Mouse (Mus musculus): Measurements from ENCODE around the gene Cox8c. TPM values are rescaled to one million over a fixed set of nuclear protein-coding genes. Genes with fewer than 3 reads are reported as not detected.
A peak's percentile ranks its signal among the peaks of the same experiment; 100 is the strongest.

Cox8c gene
- polyA plus RNA-seq (2014; fragmentation: Nextera tagmentation; extraction: Ambion mirVana) = not detected in 2 replicates

DNA sequence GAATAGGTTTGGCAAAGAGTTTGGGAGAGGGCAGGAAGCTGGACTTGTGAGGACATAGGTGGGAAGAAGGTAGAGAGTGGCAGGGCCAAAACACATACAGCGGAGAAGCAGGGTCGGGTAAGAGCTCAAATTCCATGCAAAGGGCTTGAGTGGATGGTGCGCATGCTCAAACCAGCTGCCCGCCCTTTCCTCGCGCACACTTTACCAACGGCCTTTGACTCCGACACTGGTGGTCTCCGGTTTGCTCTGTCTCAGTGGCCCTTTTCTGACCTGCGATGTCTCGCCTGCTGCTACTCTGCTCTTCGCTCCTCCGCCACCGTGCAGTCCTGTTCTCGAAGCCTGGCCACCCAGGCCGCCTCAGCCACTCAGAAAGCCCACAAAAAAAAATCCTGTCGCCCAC lies at the start of gene Cox8c:
Cox8c (plus strand) TSS at position 226 of the 400 bp plus-strand sequence.
- 90% methylated on average over 17 of the region's 17 CpGs for WGBS
- no peaks in the 10 kb centered on the region for H3K4me1 ChIP-seq (ENCODE audit: control insufficient read depth, insufficient read depth, low read length)
- no peak within 1 kb of the TSS for H3K4me3 ChIP-seq (ENCODE audit: low read depth, low read length)
- no peak within 1 kb of the TSS for H3K9ac ChIP-seq (ENCODE audit: low read length)
- H3K4me2 ChIP-seq (ENCODE audit: low read depth) = no peak within 1 kb of the TSS
- no peaks in the 10 kb centered on the region for H3K9me3 ChIP-seq (ENCODE audit: control insufficient read depth, low read length)
- H3K27me3 ChIP-seq (ENCODE audit: control insufficient read depth, insufficient read depth, low read length) = no peaks in the 10 kb centered on the region
- no peak for DNase-seq (ENCODE audit: low spot score)
- no peak for ATAC-seq (ENCODE audit: insufficient read depth, low FRiP score, low TSS enrichment)
- H3K36me3 ChIP-seq (ENCODE audit: control insufficient read depth, insufficient read depth, low read length) = no peaks in the 10 kb centered on the region
- no peak within 1 kb of the TSS for H3K27ac ChIP-seq (ENCODE audit: low read depth, low read length)

GRCm38 (mm10) chr12:102860806-102861205 lies 38.3 kb upstream of the Cox8c start:
- ATAC-seq (ENCODE audit: insufficient read depth, low FRiP score, low TSS enrichment) (no peak), DNase-seq (ENCODE audit: low spot score) (no peak)
- Histone ChIP-seq H3K9me3 (ENCODE audit: control insufficient read depth, low read length) (no peaks in the 10 kb centered on the region), H3K27ac (ENCODE audit: low read depth, low read length) (no peak overlapping the region), H3K36me3 (ENCODE audit: control insufficient read depth, insufficient read depth, low read length) (no peaks in the 10 kb centered on the region), H3K4me2 (ENCODE audit: low read depth) (no peak overlapping the region), H3K4me1 (ENCODE audit: control insufficient read depth, insufficient read depth, low read length) (no peaks in the 10 kb centered on the region), H3K9ac (ENCODE audit: low read length) (no peak overlapping the region), H3K4me3 (ENCODE audit: low read depth, low read length) (no peak overlapping the region), H3K27me3 (ENCODE audit: control insufficient read depth, insufficient read depth, low read length) (no peaks in the 10 kb centered on the region)

GRCm38 (mm10) chr12:102869802-102870201 lies 29.3 kb upstream of the Cox8c start:
- WGBS = 97% methylated on average over 2 of the region's 2 CpGs

DNA sequence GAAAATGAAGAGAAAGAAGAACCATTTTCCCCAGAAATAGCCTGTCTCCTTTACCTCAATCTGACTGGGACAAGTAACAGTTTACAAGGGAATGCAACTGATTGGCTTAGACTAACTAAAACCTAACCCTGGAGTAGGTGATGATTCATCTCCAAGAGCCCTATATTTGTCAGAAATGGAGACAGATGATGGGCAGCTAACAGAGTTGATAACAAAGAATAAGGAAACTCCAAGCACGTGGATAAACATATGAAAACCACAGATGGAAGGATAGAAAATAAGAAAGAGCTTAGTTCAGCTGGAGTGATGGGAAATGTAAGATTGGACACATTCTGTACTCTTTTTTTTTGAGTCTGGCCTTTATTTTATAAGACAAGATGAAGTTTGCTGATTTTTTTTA lies 28.6 kb upstream of the Cox8c start:
- 94% methylated on average over 1 of the region's 1 CpGs for WGBS
- H3K27ac ChIP-seq (ENCODE audit: low read depth, low read length) = no peak overlapping the region
- no peak overlapping the region for H3K4me2 ChIP-seq (ENCODE audit: low read depth)
- no peaks in the 10 kb centered on the region for H3K4me1 ChIP-seq (ENCODE audit: control insufficient read depth, insufficient read depth, low read length)
- H3K9me3 ChIP-seq (ENCODE audit: control insufficient read depth, low read length) = no peaks in the 10 kb centered on the region
- no peaks in the 10 kb centered on the region for H3K36me3 ChIP-seq (ENCODE audit: control insufficient read depth, insufficient read depth, low read length)
- no peak overlapping the region for H3K4me3 ChIP-seq (ENCODE audit: low read depth, low read length)
- ATAC-seq (ENCODE audit: insufficient read depth, low FRiP score, low TSS enrichment) (no peak), DNase-seq (ENCODE audit: low spot score) (no peak)
- H3K9ac ChIP-seq (ENCODE audit: low read length) = no peak overlapping the region
- H3K27me3 ChIP-seq (ENCODE audit: control insufficient read depth, insufficient read depth, low read length) = no peaks in the 10 kb centered on the region

More at GRCm38 (mm10) chr12:102869802-102870201, 29.3 kb upstream of the Cox8c start:
- H3K4me3 ChIP-seq (ENCODE audit: low read depth, low read length) = no peak overlapping the region
- H3K27ac ChIP-seq (ENCODE audit: low read depth, low read length) = no peak overlapping the region
- DNase-seq (ENCODE audit: low spot score) (no peak), ATAC-seq (ENCODE audit: insufficient read depth, low FRiP score, low TSS enrichment) (no peak)
- H3K4me1 ChIP-seq (ENCODE audit: control insufficient read depth, insufficient read depth, low read length) = no peaks in the 10 kb centered on the region
- no peaks in the 10 kb centered on the region for H3K27me3 ChIP-seq (ENCODE audit: control insufficient read depth, insufficient read depth, low read length)
- no peak overlapping the region for H3K9ac ChIP-seq (ENCODE audit: low read length)
- H3K9me3 ChIP-seq (ENCODE audit: control insufficient read depth, low read length) = no peaks in the 10 kb centered on the region
- H3K36me3 ChIP-seq (ENCODE audit: control insufficient read depth, insufficient read depth, low read length) = no peaks in the 10 kb centered on the region
- no peak overlapping the region for H3K4me2 ChIP-seq (ENCODE audit: low read depth)

GRCm38 (mm10) chr12:102877301-102878030 lies 21.6 kb upstream of the Cox8c start:
- Histone ChIP-seq H3K27ac (ENCODE audit: low read depth, low read length) (peak overlapping the region; percentile 93), H3K4me1 (ENCODE audit: control insufficient read depth, insufficient read depth, low read length) (peaks cover 10% of the 10 kb centered on the region), H3K4me2 (ENCODE audit: low read depth) (peak overlapping the region; percentile 79), H3K36me3 (ENCODE audit: control insufficient read depth, insufficient read depth, low read length) (no peaks in the 10 kb centered on the region), H3K9ac (ENCODE audit: low read length) (peak overlapping the region; percentile 88), H3K9me3 (ENCODE audit: control insufficient read depth, low read length) (no peaks in the 10 kb centered on the region), H3K4me3 (ENCODE audit: low read depth, low read length) (peak overlapping the region; percentile 83), H3K27me3 (ENCODE audit: control insufficient read depth, insufficient read depth, low read length) (no peaks in the 10 kb centered on the region)
- under 1% methylated on average over 50 of the region's 70 CpGs for WGBS
- peak; percentile 74 for ATAC-seq (ENCODE audit: insufficient read depth, low FRiP score, low TSS enrichment)
- peak; percentile 61 for DNase-seq (ENCODE audit: low spot score)

DNA sequence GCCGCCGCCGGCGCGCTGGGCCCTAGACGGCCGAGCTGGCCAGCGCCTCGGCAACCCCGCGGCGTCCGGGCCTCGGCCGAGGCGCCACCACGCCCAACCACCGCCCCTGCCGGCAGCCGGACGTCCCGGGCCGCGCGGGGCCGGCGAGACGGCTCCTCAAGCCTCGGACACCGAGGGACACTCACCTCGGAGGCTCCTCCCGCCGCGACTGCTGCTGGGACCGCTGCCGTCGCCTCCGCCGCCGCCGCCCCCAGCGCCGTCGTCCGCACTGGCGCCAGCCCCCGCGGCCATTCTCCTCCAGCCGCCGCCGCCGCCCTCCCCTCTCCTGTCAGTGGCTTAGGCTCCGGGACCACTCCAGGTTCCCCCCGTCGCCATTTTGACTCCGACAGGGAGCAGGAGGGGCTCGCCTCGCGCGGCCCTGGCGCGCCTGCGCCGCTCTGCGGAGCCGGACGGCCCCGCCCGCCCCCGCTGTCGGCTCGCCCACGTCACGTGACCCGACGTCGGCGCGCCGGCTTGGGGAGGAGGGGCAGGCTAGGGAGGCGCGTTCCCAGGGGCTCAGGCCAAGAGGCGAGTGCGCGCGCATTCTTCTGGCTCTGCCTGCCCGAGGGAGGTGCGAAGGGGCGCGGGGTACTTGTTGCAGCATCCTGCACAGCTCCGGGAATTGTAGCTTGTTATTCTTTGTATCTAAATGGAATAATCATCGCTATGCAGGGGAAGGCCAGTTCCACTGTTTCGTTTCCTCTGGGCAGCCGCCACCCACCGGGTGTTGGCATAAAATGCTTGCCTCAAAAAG lies 20.9 kb upstream of the Cox8c start, which contains the start of gene Btbd7:
Btbd7 (minus strand) TSS at position 441 of the 793 bp plus-strand sequence.
- WGBS = under 1% methylated on average over 76 of the region's 95 CpGs
- H3K4me3 ChIP-seq (ENCODE audit: low read depth, low read length) = peak within 1 kb of the TSS; percentile 83
- H3K9ac ChIP-seq (ENCODE audit: low read length) = peak within 1 kb of the TSS; percentile 88
- ATAC-seq (ENCODE audit: insufficient read depth, low FRiP score, low TSS enrichment) (peak; percentile 98), DNase-seq (ENCODE audit: low spot score) (peak; percentile 99)
- H3K9me3 ChIP-seq (ENCODE audit: control insufficient read depth, low read length) = no peaks in the 10 kb centered on the region
- peak within 1 kb of the TSS; percentile 79 for H3K4me2 ChIP-seq (ENCODE audit: low read depth)
- H3K4me1 ChIP-seq (ENCODE audit: control insufficient read depth, insufficient read depth, low read length) = peaks cover 10% of the 10 kb centered on the region
- no peaks in the 10 kb centered on the region for H3K36me3 ChIP-seq (ENCODE audit: control insufficient read depth, insufficient read depth, low read length)
- no peaks in the 10 kb centered on the region for H3K27me3 ChIP-seq (ENCODE audit: control insufficient read depth, insufficient read depth, low read length)
- peak within 1 kb of the TSS; percentile 93 for H3K27ac ChIP-seq (ENCODE audit: low read depth, low read length)

DNA sequence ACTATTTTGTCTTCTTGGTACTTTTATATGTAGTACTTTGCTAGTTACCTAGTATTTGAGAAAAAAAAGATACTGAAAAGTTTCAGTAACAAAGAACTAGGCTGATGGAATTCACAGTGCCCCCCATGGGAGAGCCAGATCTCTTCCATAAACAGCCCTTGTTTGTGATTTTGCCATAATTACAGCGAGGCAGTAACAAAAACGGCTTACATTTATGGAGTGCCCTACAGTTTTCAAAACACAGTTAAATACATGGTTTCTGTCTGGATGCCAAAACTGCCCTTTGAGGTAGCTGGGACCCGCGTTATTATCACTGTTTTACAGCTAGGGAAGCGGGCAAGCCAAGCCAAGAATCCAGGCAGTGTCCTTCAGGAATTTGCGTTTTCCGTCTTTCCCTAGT lies 20.2 kb upstream of the Cox8c start:
- H3K4me1 ChIP-seq (ENCODE audit: control insufficient read depth, insufficient read depth, low read length) = peaks cover 10% of the 10 kb centered on the region
- DNase-seq (ENCODE audit: low spot score) (peak; percentile 16), ATAC-seq (ENCODE audit: insufficient read depth, low FRiP score, low TSS enrichment) (no peak)
- no peaks in the 10 kb centered on the region for H3K9me3 ChIP-seq (ENCODE audit: control insufficient read depth, low read length)
- H3K4me3 ChIP-seq (ENCODE audit: low read depth, low read length) = peak overlapping the region; percentile 83
- H3K9ac ChIP-seq (ENCODE audit: low read length) = peak overlapping the region; percentile 44
- H3K27me3 ChIP-seq (ENCODE audit: control insufficient read depth, insufficient read depth, low read length) = no peaks in the 10 kb centered on the region
- no peaks in the 10 kb centered on the region for H3K36me3 ChIP-seq (ENCODE audit: control insufficient read depth, insufficient read depth, low read length)
- no peak overlapping the region for H3K27ac ChIP-seq (ENCODE audit: low read depth, low read length)
- 43% methylated on average over 7 of the region's 7 CpGs for WGBS
- peak overlapping the region; percentile 50 for H3K4me2 ChIP-seq (ENCODE audit: low read depth)

- no peak overlapping the region for H3K4me2 ChIP-seq (ENCODE audit: low read depth)
- ATAC-seq (ENCODE audit: insufficient read depth, low FRiP score, low TSS enrichment) = no peak
- H3K36me3 ChIP-seq (ENCODE audit: control insufficient read depth, insufficient read depth, low read length) = no peaks in the 10 kb centered on the region
- WGBS = 19% methylated on average over 5 of the region's 5 CpGs
- no peak overlapping the region for H3K4me3 ChIP-seq (ENCODE audit: low read depth, low read length)
- no peak overlapping the region for H3K27ac ChIP-seq (ENCODE audit: low read depth, low read length)
- no peaks in the 10 kb centered on the region for H3K27me3 ChIP-seq (ENCODE audit: control insufficient read depth, insufficient read depth, low read length)
- H3K9ac ChIP-seq (ENCODE audit: low read length) = no peak overlapping the region
- DNase-seq (ENCODE audit: low spot score) = peak; percentile 44
- no peaks in the 10 kb centered on the region for H3K9me3 ChIP-seq (ENCODE audit: control insufficient read depth, low read length)
- no peaks in the 10 kb centered on the region for H3K4me1 ChIP-seq (ENCODE audit: control insufficient read depth, insufficient read depth, low read length)
Observed at GRCm38 (mm10) chr12:102885735-102886134, 13.4 kb upstream of the Cox8c start.

Data from neural tube, embryonic 11.5 days (tissue).